Mouse (Mus musculus) bone marrow macrophage, adult 2 months (primary cell): ENCODE data around the gene Tcf7l1.

Experiments
- CTCF ChIP-seq: IDR thresholded peaks from 2 replicates; pipeline ENCODE4 v1.5.1; 2012; ENCODE audit warnings: low read depth, mild to moderate bottlenecking, low read length, moderate library complexity
- POLR2A ChIP-seq: IDR thresholded peaks from 2 replicates; pipeline ENCODE4 v1.6.1; 2012; ENCODE audit warnings: mild to moderate bottlenecking, low read depth, low read length, borderline replicate concordance

GRCm38 (mm10) chr6:72797763-72798162 lies 8.7 kb upstream of the Tcf7l1 start:
- TF ChIP-seq CTCF = no peak
- no peak for TF ChIP-seq POLR2A
